Mouse (Mus musculus) heart, adult 9 months (tissue): ENCODE measurements around the gene Grpr.

ENCODE experiments used
- DNase-seq, 2 experiments: peaks; one replicate each; pipeline ENCODE4 v3.0.0; 2022; ENCODE audit warnings: low spot score in 2 of 2

Gene Grpr

DNA sequence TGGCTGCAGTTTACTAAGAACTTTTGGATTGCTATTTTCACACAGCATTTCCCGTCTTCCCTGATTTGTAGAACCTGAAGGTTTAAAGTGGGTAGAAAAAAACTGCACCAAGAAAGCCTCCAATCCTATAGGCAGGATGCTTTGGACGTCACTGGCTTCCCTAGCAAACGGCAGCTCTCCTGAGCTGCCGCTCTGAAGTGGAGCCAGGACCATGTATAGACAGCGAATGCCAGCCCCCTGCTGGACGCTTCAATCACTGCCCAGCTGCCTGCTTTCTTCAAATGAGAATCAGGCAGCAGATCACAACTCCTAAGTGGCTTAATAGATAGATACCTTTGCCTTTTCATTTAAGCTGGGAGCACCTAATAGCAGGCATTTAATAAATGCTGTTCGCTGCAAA, at the start of gene Grpr:
Gene Grpr (minus strand): TSS at position 12 of the 400 bp plus-strand sequence.
- no peak for DNase-seq

DNA sequence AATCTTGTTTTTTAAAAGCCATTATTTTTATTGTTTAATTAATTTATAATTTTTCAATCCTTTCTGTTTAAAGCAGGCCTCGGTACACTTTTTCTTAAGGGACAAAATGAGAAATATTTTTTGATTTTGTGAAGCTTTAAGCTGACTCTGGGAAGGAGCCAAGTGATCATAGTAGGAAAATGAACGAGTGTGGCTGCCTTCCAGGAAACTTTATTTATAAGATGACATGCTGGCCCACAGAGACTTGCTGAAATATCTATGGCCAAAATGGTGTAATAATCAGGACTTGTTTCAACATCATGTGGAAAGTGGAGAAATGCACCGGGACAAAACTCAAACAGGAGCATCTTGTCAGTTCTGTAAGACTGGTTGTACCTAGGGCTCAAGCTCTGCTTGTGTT, 11.0 kb upstream of the Grpr start:
- DNase-seq = no peak

- no peak for DNase-seq
Observed at GRCm38 (mm10) chrX:163547042-163547441, 2.4 kb downstream of the Grpr start.

- no peak for DNase-seq
Observed at GRCm38 (mm10) chrX:163532836-163533235, 16.6 kb downstream of the Grpr start.

- DNase-seq = no peak
Observed at GRCm38 (mm10) chrX:163518963-163519541, 30.4 kb downstream of the Grpr start.

GRCm38 (mm10) chrX:163511766-163512165, 37.7 kb downstream of the Grpr start:
- no peak for DNase-seq

DNA sequence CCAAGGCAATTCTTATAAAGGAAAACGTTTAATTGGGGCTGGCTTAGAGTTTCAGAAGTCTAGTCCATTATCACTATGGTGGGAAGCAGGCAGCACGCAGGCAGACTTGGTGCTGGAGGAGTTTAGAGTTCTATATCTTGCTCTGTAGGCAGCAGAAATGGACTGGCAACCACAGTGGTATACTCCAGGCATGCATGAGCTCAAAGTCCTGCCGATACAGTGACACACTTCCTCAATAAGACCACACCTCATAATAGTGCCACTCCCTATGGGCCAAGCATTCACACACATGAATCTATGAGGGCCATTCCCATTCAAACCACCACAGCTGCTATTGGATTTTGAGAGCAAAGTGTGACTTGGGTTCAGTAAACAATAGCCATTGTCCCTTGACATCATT, 47.4 kb downstream of the Grpr start:
- DNase-seq = no peak
